Mouse (Mus musculus): ENCODE results near the gene Nkapd1.

The Nkapd1 gene

GRCm38 (mm10) chr9:50601536-50601935, 15.7 kb downstream of the Nkapd1 start:
- no peak for DNase-seq (ENCODE audit: low spot score)

GRCm38 (mm10) chr9:50596973-50597372, 20.3 kb downstream of the Nkapd1 start:
- no peak for DNase-seq (ENCODE audit: low spot score)

GRCm38 (mm10) chr9:50594794-50595417, 22.4 kb downstream of the Nkapd1 start:
- DNase-seq (ENCODE audit: low spot score), result no peak

GRCm38 (mm10) chr9:50593544-50593943, 23.7 kb downstream of the Nkapd1 start:
- no peak for DNase-seq (ENCODE audit: low spot score)

- DNase-seq (ENCODE audit: low spot score), result no peak
These were observed 24.3 kb downstream of the Nkapd1 start for GRCm38 (mm10) chr9:50592955-50593354.

GRCm38 (mm10) chr9:50590856-50591518, 26.3 kb downstream of the Nkapd1 start:
- DNase-seq (ENCODE audit: low spot score), result no peak

GRCm38 (mm10) chr9:50586955-50587354, 30.3 kb downstream of the Nkapd1 start:
- DNase-seq (ENCODE audit: low spot score), result no peak

GRCm38 (mm10) chr9:50585145-50585818, 32.0 kb downstream of the Nkapd1 start:
- no peak for DNase-seq (ENCODE audit: low spot score)

GRCm38 (mm10) chr9:50580370-50580769, 36.9 kb downstream of the Nkapd1 start:
- no peak for DNase-seq (ENCODE audit: low spot score)

- no peak for DNase-seq (ENCODE audit: low spot score)
These were observed 47.4 kb downstream of the Nkapd1 start for GRCm38 (mm10) chr9:50569599-50570525.

- DNase-seq (ENCODE audit: low spot score), result no peak
These were observed 49.4 kb downstream of the Nkapd1 start for GRCm38 (mm10) chr9:50567881-50568280.

GRCm38 (mm10) chr9:50567372-50567771, 49.9 kb downstream of the Nkapd1 start:
- DNase-seq (ENCODE audit: low spot score), result no peak

- no peak for DNase-seq (ENCODE audit: low spot score)
These were observed 51.3 kb downstream of the Nkapd1 start for GRCm38 (mm10) chr9:50565940-50566339.

GRCm38 (mm10) chr9:50565173-50565572, 52.1 kb downstream of the Nkapd1 start:
- DNase-seq (ENCODE audit: low spot score), result no peak

- DNase-seq (ENCODE audit: low spot score), result no peak
These were observed 55.3 kb downstream of the Nkapd1 start for GRCm38 (mm10) chr9:50561918-50562360.

- no peak for DNase-seq (ENCODE audit: low spot score)
These were observed 55.9 kb downstream of the Nkapd1 start, which contains the start of gene Tex12 for GRCm38 (mm10) chr9:50561145-50561917. Tex12 (minus strand) TSS chr9:50561325.
